Mouse (Mus musculus) forebrain, embryonic 14.5 days (tissue): Measurements from ENCODE around the gene Aup1. TPM values are rescaled to one million over a fixed set of nuclear protein-coding genes. Genes with fewer than 3 reads are reported as not detected.

Source experiments
- ATAC-seq: fragments of 200-750 bp; cut with Nextera tagmentation; 2 replicates; pipeline ENCODE4 v1.8.0; 2017; ENCODE audit warnings: mild to moderate bottlenecking, moderate library complexity
- DNase-seq: peaks from one replicate; pipeline ENCODE4 v3.0.0-alpha.2; 2015; ENCODE audit warnings: low spot score
- H3K27ac ChIP-seq: fragments of 300-500 bp; sonication (generic); 2 replicates; pipeline ENCODE4 v1.5.1; 2014; ENCODE audit warnings: low read depth, mild to moderate bottlenecking, control low read depth, low read length, moderate library complexity
- H3K27me3 ChIP-seq: fragments of 300-500 bp; sonication (generic); replicated peaks from 2 replicates; pipeline ENCODE4 v1.6.1; 2014; ENCODE audit warnings: low read length, control low read depth, mixed read lengths; ENCODE audit not compliant: control insufficient read depth, insufficient read depth
- H3K36me3 ChIP-seq: fragments of 300-500 bp; sonication (generic); 2 replicates; pipeline ENCODE4 v1.6.1; 2014; ENCODE audit warnings: low read length, control low read depth; ENCODE audit not compliant: control insufficient read depth, insufficient read depth
- H3K4me1 ChIP-seq: fragments of 300-500 bp; sonication (generic); 2 replicates; pipeline ENCODE4 v1.6.1; 2014; ENCODE audit warnings: antibody characterized with exemption, low read length, control low read depth; ENCODE audit not compliant: control insufficient read depth, insufficient read depth
- H3K4me2 ChIP-seq: fragments of 300-500 bp; sonication (generic); 2 replicates; pipeline ENCODE4 v1.6.1; 2014; ENCODE audit warnings: mild to moderate bottlenecking, control low read depth, low read length
- H3K4me3 ChIP-seq: fragments of 300-500 bp; sonication (generic); 2 replicates; pipeline ENCODE4 v1.5.1; 2014; ENCODE audit warnings: low read depth, low read length, control low read depth
- H3K9ac ChIP-seq: fragments of 300-500 bp; sonication (generic); 2 replicates; pipeline ENCODE4 v1.6.1; 2014; ENCODE audit warnings: mild to moderate bottlenecking, low read length, control low read depth, moderate library complexity
- H3K9me3 ChIP-seq: fragments of 300-500 bp; sonication (generic); replicated peaks from 2 replicates; pipeline ENCODE4 v1.6.1; 2016; ENCODE audit warnings: low read length, control low read depth, mixed read lengths; ENCODE audit not compliant: control insufficient read depth
- WGBS: fragments of 180-500 bp; shearing (Covaris S2); extraction: QIAGEN DNeasy Blood & Tissue Kit; methylation state at CpG from one replicate; pipeline ENCODE4 v1.1.7; 2014; 5-methylcytosine and 5-hydroxymethylcytosine counted together
- polyA plus RNA-seq: library from polyadenylated mRNA; unstranded; fragments of >200 nt; fragmentation: Nextera tagmentation; extraction: Ambion mirVana; gene quantifications from 2 replicates; pipeline ENCODE4 v1.2.1, GENCODE M21; 2014

The Aup1 gene
- polyA plus RNA-seq, 1 experiment from 2014 or later = 101 TPM

DNA sequence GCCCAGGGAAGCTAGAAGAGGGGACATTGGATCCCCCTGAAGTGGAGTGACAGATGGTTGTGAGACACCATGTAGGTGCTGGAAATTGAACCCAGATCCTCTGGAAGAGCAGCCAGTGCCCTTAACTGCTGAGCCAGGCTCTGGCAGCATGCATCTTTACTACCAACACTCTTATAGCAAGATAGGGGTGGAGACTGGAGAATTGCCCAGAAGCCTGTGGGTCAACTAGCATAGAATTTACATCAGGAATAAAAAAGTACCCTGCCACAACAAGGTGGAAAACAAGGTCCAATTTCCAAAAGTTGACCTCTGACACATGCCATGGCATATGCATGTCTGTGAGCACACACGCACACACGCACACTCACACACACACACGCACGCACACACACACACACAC lies 29.1 kb upstream of the Aup1 start:
- no peaks in the 10 kb centered on the region for H3K4me1 ChIP-seq
- DNase-seq = no peak
- H3K9ac ChIP-seq = no peak overlapping the region
- no peaks in the 10 kb centered on the region for H3K36me3 ChIP-seq
- no peak overlapping the region for H3K4me2 ChIP-seq
- H3K27me3 ChIP-seq = no peaks in the 10 kb centered on the region
- no peak for ATAC-seq
- no peak overlapping the region for H3K4me3 ChIP-seq
- WGBS = 97% methylated on average over 4 of the region's 4 CpGs
- no peak overlapping the region for H3K27ac ChIP-seq
- no peaks in the 10 kb centered on the region for H3K9me3 ChIP-seq

DNA sequence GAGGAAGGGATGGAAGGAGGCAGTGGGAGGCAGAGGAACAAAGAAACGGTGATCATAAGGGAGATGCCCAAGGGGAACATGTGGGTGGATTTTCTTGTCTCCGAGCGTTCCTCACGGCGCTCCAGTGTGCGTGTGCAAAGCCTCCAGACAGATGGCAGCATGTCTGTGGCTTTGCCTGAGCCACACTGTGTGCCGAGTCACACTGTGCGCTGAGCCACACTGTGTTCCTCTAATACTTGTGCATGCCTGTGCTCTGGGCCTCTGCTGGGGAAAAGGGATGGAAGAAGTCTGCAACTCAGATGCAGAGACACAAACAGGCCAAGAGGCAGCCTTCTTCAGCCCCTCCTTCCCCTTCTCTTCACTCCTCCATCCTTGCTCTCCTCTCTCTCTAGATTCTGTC lies 27.0 kb upstream of the Aup1 start:
- Histone ChIP-seq H3K9me3 (no peaks in the 10 kb centered on the region), H3K4me2 (no peak overlapping the region), H3K9ac (no peak overlapping the region), H3K27me3 (peaks cover 7% of the 10 kb centered on the region), H3K4me3 (no peak overlapping the region), H3K4me1 (0 out of 2 replicates have a peak, but pooled peaks cover under 1% of the 10 kb centered on the region), H3K36me3 (no peaks in the 10 kb centered on the region), H3K27ac (no peak overlapping the region)
- no peak for DNase-seq
- no peak for ATAC-seq
- whole genome bisulfite sequencing = 69% methylated on average over 8 of the region's 8 CpGs

DNA sequence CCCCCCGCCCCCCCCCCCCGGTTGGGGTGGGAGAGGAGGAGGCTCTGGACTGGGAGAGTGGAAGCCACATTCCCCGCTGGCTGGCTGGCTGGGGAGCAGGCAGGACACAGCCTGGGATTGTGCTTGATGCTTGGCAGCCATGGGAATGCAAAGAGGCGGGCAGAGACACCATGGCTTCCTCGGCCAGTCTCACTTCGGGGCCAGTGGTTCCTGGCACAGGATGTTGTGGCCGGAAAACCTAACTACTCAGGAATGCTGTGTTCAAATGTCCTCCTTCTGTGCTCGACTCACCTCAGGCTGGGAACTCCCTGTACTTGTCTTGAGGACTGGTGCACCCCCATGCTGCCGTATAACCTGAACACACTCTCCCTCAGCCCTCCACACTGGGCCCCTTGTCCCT lies 26.6 kb upstream of the Aup1 start:
- no peak for DNase-seq
- Histone ChIP-seq H3K4me2 (no peak overlapping the region), H3K36me3 (no peaks in the 10 kb centered on the region), H3K9me3 (no peaks in the 10 kb centered on the region), H3K27ac (no peak overlapping the region), H3K4me1 (0 out of 2 replicates have a peak, but pooled peaks cover 3% of the 10 kb centered on the region), H3K4me3 (no peak overlapping the region), H3K27me3 (peaks cover 8% of the 10 kb centered on the region), H3K9ac (no peak overlapping the region)
- no peak for ATAC-seq
- WGBS = 57% methylated on average over 7 of the region's 9 CpGs

DNA sequence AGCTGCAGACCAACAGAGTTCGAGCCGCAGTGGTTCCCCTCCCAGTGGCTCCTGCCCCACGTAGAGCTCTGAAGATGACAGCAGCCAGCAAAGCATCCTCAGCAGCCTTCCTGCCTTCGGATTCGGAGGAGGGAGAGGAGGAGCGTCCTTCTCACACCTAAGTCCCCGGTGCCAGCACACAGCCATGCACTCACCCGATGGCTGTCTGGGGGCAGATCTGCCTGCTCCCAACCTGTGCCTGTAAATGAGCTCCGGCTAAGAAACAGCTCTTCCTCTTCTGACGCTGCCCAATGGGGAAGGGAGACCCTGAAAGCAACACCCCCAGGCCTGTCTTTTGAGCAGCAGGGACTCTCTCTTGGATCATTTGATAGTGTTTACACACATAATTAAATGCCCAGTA lies 24.5 kb upstream of the Aup1 start:
- Histone ChIP-seq H3K36me3 (no peaks in the 10 kb centered on the region), H3K4me1 (peaks cover 10% of the 10 kb centered on the region; the same call in 1 of the 2 replicates), H3K4me2 (no peak overlapping the region), H3K9me3 (no peaks in the 10 kb centered on the region), H3K27ac (no peak overlapping the region), H3K27me3 (peaks cover 11% of the 10 kb centered on the region), H3K4me3 (no peak overlapping the region), H3K9ac (no peak overlapping the region)
- ATAC-seq = no peak
- no peak for DNase-seq
- WGBS = 20% methylated on average over 10 of the region's 10 CpGs

DNA sequence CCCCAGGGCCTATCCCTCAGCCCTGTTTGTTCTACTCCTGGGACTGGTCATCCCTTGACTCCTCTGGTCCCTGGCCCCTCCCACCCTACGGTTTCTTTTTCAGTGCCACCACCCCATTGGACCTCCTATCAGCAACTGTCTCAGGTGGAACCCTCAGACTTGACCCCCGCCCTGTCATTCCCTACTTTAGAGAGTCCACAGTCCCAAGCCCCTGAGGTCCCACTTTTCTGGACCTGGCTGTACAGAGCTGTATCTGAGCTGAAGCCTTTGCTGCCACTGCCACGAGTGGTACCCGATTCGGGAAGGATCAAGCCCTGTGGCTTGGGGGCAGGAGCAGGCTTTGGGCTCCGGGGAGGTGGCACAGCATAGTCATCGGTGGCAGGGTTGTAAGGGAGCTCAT lies 23.2 kb upstream of the Aup1 start:
- no peak overlapping the region for H3K9ac ChIP-seq
- H3K4me2 ChIP-seq = no peak overlapping the region
- H3K36me3 ChIP-seq = no peaks in the 10 kb centered on the region
- peaks cover 11% of the 10 kb centered on the region for H3K27me3 ChIP-seq
- no peak for ATAC-seq
- 59% methylated on average over 7 of the region's 7 CpGs for WGBS
- no peak overlapping the region for H3K4me3 ChIP-seq
- no peak for DNase-seq
- H3K4me1 ChIP-seq = peaks cover 10% of the 10 kb centered on the region; the same call in 1 of the 2 replicates
- no peaks in the 10 kb centered on the region for H3K9me3 ChIP-seq
- no peak overlapping the region for H3K27ac ChIP-seq

DNA sequence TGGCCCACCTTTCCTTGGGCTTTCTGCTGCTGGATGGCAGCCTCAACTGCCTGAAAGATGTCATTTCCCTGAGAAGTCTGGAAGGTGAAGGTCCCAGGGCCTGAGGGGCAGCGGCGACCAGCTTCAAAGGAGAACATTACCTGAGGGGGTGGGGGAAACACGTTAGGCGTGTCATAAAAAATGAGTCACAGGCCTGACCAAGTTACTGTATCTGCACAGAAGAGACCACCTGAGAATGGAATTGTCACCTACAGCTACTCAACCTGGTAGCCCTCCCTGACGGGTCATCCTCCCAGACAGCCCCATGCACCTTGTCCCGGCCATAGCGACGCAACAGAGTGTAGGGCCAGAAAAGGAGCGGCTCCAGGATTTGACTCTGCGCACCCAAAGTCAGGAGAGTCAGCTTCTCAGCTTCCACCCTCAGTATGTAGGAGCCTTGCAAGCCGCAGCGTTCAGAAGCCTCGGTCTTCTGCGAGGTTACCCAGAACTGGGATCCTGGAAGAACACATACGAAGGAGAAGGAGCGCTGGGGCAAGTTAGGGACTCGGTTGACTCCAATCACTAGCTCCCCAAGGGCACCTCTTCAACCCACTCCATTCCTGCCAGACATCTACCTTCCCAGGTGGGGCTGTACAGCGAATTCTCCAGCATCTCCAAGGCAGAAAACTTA lies 22.3 kb upstream of the Aup1 start:
- ATAC-seq (no peak), DNase-seq (no peak)
- H3K4me2 ChIP-seq = peak overlapping the region; percentile 85
- H3K27ac ChIP-seq = no peak overlapping the region
- peak overlapping the region; percentile 49 for H3K4me3 ChIP-seq
- peaks cover 11% of the 10 kb centered on the region for H3K27me3 ChIP-seq
- H3K36me3 ChIP-seq = no peaks in the 10 kb centered on the region
- H3K9me3 ChIP-seq = no peaks in the 10 kb centered on the region
- 24% methylated on average over 18 of the region's 18 CpGs for WGBS
- H3K4me1 ChIP-seq = peaks cover 10% of the 10 kb centered on the region; the same call in 1 of the 2 replicates
- peak overlapping the region; percentile 61 for H3K9ac ChIP-seq

DNA sequence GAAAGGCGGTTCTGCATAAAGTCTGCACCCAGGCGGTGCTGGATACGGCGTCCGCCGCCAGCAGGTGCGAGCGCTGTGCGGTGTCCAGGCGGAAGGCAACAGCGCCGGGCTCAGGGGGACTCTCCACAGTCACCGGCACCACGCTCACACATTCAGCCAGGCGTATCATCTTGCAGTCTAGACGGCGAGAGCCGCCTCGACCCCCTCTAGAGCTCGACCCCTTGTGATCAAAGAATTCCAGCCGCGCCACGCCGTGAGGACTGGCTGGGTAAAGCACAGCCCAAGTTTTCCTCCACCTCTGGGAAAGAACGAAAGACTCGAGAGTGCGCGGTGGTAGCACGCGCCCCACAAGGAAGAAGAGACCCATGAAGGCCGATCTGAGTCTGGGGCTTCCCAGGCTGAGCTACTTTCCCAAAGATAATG lies 21.5 kb upstream of the Aup1 start:
- peaks cover 10% of the 10 kb centered on the region; the same call in 1 of the 2 replicates for H3K4me1 ChIP-seq
- peak; percentile 42 for DNase-seq
- no peaks in the 10 kb centered on the region for H3K36me3 ChIP-seq
- WGBS = under 1% methylated on average over 31 of the region's 31 CpGs
- H3K4me3 ChIP-seq = peak overlapping the region; percentile 49
- no peaks in the 10 kb centered on the region for H3K9me3 ChIP-seq
- 0 out of 2 replicates have a peak overlapping the region, but pooled peaks have one; percentile 11 for H3K27ac ChIP-seq
- H3K27me3 ChIP-seq = peaks cover 11% of the 10 kb centered on the region
- peak overlapping the region; percentile 61 for H3K9ac ChIP-seq
- H3K4me2 ChIP-seq = peak overlapping the region; percentile 85
- ATAC-seq = peak; percentile 46

DNA sequence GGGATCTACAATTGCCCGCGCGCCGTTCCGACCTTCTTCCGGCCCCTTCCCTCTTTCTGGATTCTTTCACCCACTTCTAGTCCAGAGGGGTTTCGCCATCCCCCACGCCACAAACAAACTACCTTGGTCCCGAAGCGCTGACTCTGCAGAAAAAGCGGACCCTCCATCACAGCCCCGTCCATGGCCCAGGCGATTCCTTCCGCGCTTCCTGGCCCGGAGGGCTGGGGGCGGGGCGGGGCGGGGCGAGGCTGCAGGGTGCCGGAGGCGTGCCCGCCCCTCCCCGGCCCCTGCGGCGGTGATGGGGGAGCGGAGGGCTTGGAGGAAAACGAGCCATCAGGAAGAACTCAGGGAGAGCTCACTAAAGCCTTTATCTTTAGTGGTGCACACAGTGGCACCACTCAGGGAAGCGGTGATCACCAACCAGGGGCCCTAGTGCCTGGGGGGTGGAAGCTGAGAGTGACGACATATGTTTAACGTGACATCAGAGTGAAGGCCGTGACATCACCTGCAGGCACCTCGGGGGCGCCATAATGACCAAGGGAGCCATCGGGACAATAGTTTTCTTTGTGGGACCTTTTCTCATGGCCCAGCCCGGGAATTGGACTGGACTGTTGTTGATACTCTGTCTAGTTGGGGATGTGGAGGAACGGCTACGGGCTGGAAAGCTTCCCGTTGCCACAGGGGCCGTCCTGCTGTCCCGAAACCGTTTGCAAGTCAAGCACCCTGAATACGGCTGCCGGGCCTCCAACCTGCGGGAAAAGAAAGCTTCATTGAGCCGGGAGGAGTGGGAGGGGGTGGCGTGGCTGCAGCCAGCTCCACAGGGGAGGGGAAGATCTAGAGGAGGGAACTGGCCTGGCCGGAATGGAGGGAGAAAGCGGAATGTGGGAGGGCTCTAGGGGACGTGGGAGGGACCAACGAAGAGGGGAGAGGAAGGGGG lies 20.8 kb upstream of the Aup1 start, which contains the start of the genes Dok1 and Loxl3:
Gene Dok1 (minus strand): TSS at position 223 of the 937 bp plus-strand sequence.
Gene Loxl3 (plus strand): TSS at position 925 of the 937 bp plus-strand sequence.
- Histone ChIP-seq H3K27me3 (peaks cover 11% of the 10 kb centered on the region), H3K4me2 (peak within 1 kb of the TSS; percentile 85), H3K36me3 (no peaks in the 10 kb centered on the region), H3K9ac (peak within 1 kb of the TSS; percentile 61), H3K9me3 (no peaks in the 10 kb centered on the region), H3K4me1 (peaks cover 10% of the 10 kb centered on the region; the same call in 1 of the 2 replicates), H3K27ac (peak within 1 kb of the TSS; percentile 11; the same call in 1 of the 2 replicates), H3K4me3 (peak within 1 kb of the TSS; percentile 49)
- peak; percentile 70 for DNase-seq
- ATAC-seq = peak; percentile 80
- under 1% methylated on average over 49 of the region's 51 CpGs for WGBS
